ENCODE assay signal across 15 mouse cellular contexts in genomic region chr7:24846576-24846975, GRCm38 (mm10). TPM values are rescaled to one million over a fixed set of nuclear protein-coding genes. Genes with fewer than 3 reads are reported as not detected.
"Had no signal": no experiment of that assay in that cellular context is flagged by ENCODE, and none has a peak within 500 bp of the region (broad histone marks: within the 10 kb centered on the region; RNA-seq: fewer than 3 reads in every experiment).

No protein-coding gene starts in this region.

RNA-seq across cellular contexts. Expression of gene Gm9844, which starts 15.4 kb away (rescaled TPM):
- polyA plus RNA-seq: small intestine, adult 2 months had no signal

RNA-seq across cellular contexts. Expression of gene Lypd4, which starts 23.2 kb away (rescaled TPM):
- total RNA-seq: megakaryocyte, adult 5-6 weeks; megakaryocyte-erythroid progenitor cell, adult 5-6 weeks had no signal
- polyA plus RNA-seq: lung, embryonic 14.5 days; lung, embryonic 16.5 days; midbrain, embryonic 10.5 days; midbrain, embryonic 12.5 days; midbrain, embryonic 14.5 days; myocyte; neural tube, embryonic 11.5 days; neural tube, embryonic 13.5 days; neural tube, embryonic 15.5 days; small intestine, adult 2 months; stomach, embryonic 14.5 days; stomach, embryonic 16.5 days; thymus, postnatal 0 days had no signal

RNA-seq across cellular contexts. Expression of gene Dmrtc2, which starts 23.3 kb away (rescaled TPM):
- total RNA-seq: megakaryocyte, adult 5-6 weeks; megakaryocyte-erythroid progenitor cell, adult 5-6 weeks had no signal
- polyA plus RNA-seq: lung, embryonic 14.5 days; lung, embryonic 16.5 days; midbrain, embryonic 10.5 days; midbrain, embryonic 12.5 days; midbrain, embryonic 14.5 days; myocyte; neural tube, embryonic 11.5 days; neural tube, embryonic 13.5 days; small intestine, adult 2 months; stomach, embryonic 14.5 days; stomach, embryonic 16.5 days had no signal
